Mouse (Mus musculus) brain, adult 2 months (tissue): ENCODE results near the gene Sh3bgr.

ENCODE experiments used
- DNase-seq: peaks from one replicate; pipeline ENCODE4 v3.0.0; 2011; ENCODE audit warnings: low read depth, low spot score

The Sh3bgr gene

GRCm38 (mm10) chr16:96209789-96210188 is 9.5 kb downstream of the Sh3bgr start:
- DNase-seq = peak; percentile 62

- peak; percentile 30 for DNase-seq
Observed at GRCm38 (mm10) chr16:96210856-96211255, 10.6 kb downstream of the Sh3bgr start.

- no peak for DNase-seq
Observed at GRCm38 (mm10) chr16:96213027-96213426, 12.8 kb downstream of the Sh3bgr start.

GRCm38 (mm10) chr16:96221491-96221890 is 21.2 kb downstream of the Sh3bgr start:
- DNase-seq = peak; percentile 87

GRCm38 (mm10) chr16:96221959-96222358 is 21.7 kb downstream of the Sh3bgr start:
- DNase-seq = no peak

- no peak for DNase-seq
Observed at GRCm38 (mm10) chr16:96222452-96222851, 22.2 kb downstream of the Sh3bgr start.

- no peak for DNase-seq
Observed at GRCm38 (mm10) chr16:96228438-96228837, 28.2 kb downstream of the Sh3bgr start.

DNA sequence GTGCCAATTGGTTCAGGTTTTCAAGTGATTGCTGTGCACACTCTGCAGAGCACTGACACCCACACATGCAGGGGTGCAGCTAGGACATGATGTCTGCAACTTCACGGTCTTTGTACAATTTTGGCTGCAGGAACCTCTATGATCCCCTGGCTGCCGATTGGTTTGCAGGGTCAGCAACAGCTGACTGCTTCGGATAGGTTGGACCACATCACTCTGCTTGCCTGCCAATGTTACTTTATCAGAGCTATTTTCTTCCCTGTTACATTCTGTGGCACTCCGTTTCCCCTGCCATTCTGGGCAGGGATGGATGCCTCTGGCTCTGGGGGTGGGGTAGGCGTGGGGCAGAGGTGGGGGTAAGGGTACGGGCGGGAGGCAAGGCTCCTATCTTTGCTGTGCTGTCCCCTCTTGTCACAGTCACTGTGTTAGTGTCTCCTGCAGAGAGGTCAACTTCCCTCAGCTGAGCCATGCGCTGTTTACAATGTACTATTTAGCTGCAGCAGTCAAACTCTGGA is 28.9 kb downstream of the Sh3bgr start:
- peak; percentile 59 for DNase-seq

DNA sequence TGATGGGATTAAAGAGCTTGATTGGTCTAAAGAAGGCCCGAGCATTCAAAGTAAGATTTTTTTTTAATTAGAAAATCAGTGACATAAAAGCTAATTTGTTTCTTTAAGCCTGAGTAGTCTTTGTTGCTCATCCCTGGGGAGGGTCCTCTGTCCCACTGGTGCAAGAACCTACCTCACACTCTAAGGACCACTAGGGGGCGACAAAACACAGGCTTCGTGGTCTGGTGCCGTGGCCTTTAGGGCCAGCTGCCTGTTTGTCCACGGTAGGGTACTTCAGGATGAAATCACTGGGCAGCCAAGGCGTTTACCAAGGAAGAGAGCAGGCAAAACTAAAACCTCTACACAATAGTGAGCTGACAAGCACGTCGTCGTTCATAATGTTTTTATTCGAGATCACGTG is 30.2 kb downstream of the Sh3bgr start:
- DNase-seq = peak; percentile 86

DNA sequence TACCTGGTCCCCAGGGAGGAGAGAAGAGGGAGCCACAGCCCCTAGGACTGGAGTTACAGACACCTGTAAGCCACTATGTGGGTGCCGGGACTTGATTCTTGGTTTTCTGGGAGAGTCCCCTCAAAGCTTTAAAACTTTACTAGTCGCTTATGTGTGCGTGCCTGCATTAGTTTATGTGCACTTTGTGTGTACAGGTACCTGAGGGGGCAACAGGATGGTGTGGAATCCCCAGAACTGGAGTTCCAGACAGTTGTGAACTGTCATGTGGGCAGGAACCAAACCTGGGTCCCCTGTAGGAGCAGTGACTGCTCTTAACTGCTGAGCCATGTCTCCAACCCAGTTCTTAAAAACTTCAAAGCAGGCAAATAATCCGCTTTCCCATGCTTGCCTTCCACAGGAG is 31.0 kb downstream of the Sh3bgr start:
- no peak for DNase-seq

DNA sequence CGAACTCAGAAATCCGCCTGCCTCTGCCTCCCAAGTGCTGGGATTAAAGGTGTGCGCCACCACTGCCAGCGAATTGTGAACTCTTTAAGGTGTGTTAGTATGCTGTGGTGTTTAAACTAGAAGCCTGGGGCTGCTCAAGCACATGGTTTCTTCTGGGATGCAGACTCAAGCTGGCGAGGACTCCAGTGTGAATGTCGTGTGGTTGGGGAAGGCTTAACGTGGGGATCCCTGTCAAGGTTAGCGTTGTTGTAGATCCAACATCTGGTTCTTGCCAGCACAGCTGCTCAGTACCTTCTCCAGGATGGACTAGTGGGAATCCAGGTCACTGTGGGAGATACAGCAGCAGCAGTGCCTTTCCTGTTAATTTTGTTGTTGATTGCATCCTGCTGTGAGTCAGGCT is 31.7 kb downstream of the Sh3bgr start:
- DNase-seq = no peak

DNA sequence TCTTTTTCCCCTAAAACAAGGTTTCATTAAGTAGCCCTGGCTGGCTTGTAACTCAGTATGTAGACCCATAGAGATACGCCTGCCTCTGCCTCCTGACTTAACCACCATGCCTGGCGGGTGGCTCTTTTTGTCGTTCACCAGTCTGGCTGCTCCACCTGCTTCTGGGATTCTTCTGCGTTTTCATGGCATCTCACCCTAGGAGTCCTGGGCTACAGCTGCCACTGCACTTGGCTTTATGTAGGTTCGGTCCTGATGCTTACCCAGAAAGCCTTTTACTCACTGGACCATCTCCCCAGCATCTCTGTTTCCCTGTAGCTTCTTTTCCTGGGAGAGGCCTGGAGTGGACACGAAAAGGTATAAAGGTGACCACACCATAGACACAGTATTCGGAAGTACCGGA is 33.7 kb downstream of the Sh3bgr start:
- no peak for DNase-seq

DNA sequence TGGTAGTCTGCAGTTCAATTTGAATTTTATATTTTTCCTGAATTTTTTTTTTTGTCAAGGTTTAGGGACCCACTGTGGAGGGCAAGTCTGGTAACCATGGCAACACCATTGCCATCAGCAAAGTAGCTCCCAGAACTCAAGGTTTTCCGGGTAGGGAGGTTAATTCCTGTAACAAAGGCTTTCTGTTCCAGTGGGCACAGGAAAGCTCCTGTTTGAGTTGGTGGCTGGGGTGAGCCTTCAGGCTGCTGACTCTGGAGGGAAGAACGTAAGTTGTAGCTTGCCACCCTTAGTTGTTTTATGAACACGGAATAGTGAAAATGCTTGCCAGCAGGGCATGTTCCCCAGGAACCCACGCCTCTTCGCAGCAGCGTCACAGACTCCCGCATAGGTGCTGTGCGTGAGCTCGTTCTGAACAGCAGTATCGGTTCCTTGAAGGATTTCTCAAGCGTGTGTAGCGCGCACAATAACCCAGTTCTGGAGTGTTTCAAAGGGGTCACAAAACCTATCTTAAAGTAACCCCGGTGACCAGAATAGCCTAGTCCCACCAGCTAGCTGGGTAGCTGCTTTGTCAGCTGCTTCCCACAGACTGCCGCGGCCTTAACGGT is 35.2 kb downstream of the Sh3bgr start, which contains the start of gene B3galt5:
B3galt5 (plus strand) TSS at position 436 of the 605 bp plus-strand sequence.
- peak; percentile 69 for DNase-seq

- DNase-seq = no peak
Observed at GRCm38 (mm10) chr16:96244496-96244895, 44.2 kb downstream of the Sh3bgr start.

DNA sequence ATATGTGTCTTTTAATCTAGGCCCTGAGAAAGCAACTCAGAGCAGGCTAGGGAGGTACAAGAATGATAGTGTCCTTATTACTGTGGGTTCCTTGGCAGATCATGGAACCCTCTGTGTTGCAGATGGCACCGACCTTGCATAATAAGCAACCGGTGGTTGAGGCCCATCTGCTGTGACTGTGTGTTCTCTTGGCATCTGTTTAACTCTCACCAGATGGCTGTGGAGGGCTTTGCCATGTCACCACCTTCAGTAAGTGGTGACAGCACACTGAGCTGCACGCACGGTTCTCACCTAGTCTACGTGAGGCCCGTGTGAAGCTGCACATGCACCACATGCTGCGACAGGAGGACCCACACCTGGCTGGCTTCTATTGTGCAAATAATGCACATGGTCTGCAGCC is 49.4 kb downstream of the Sh3bgr start:
- peak; percentile 98 for DNase-seq

- DNase-seq = peak; percentile 78
Observed at GRCm38 (mm10) chr16:96252146-96252545, 51.9 kb downstream of the Sh3bgr start.

DNA sequence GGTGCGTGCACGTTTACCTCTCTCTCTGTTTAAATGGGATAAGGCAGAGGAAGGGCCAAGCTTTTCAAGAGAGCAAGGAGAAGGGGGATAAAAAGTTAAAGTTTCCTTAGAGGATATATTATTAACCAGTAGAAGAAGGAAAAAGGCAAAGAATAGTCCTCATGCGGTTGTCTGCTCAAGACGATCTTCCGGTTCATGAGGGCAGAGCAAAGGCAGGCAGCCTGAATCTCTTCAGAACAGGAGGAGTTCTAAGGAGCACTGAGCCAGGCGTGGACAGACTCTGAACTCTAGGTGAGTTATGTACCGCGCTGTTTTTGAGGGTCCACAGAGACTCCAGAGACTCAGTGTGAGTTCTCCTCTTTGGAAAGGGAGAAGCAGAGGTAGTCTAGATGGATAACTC is 58.2 kb downstream of the Sh3bgr start:
- no peak for DNase-seq

- DNase-seq = no peak
Observed at GRCm38 (mm10) chr16:96271736-96272135, 71.5 kb downstream of the Sh3bgr start.

GRCm38 (mm10) chr16:96272929-96273619 is 72.8 kb downstream of the Sh3bgr start:
- DNase-seq = peak; percentile 84

- DNase-seq = no peak
Observed at GRCm38 (mm10) chr16:96276596-96276995, 76.3 kb downstream of the Sh3bgr start.
